Mouse (Mus musculus): ENCODE measurements at regions not wholly inside any gene's neighbourhood (a gene's known extent, or its start where the extent isn't known, plus 50 kb on each side); places are given as distances from the start of the nearest gene placed in this dataset.

- no peak for DNase-seq (ENCODE audit: low read depth)
These were observed 167.2 kb upstream of the Cxcl12 start for GRCm38 (mm10) chr6:117000951-117001725.

GRCm38 (mm10) chr6:117012621-117013020 is 155.7 kb upstream of the Cxcl12 start:
- DNase-seq (ENCODE audit: low read depth), result peak; percentile 2

- DNase-seq (ENCODE audit: low read depth), result no peak
These were observed 152.9 kb upstream of the Cxcl12 start for GRCm38 (mm10) chr6:117015461-117015860.

GRCm38 (mm10) chr6:117021851-117022250 is 146.5 kb upstream of the Cxcl12 start:
- DNase-seq (ENCODE audit: low read depth), result no peak

- no peak for DNase-seq (ENCODE audit: low read depth)
These were observed 136.1 kb upstream of the Cxcl12 start for GRCm38 (mm10) chr6:117032042-117032746.

GRCm38 (mm10) chr6:117043744-117044143 is 124.6 kb upstream of the Cxcl12 start:
- DNase-seq (ENCODE audit: low read depth), result no peak

- DNase-seq (ENCODE audit: low read depth), result no peak
These were observed 118.8 kb upstream of the Cxcl12 start for GRCm38 (mm10) chr6:117049459-117050010.

GRCm38 (mm10) chr6:117060688-117061087 is 107.6 kb upstream of the Cxcl12 start:
- DNase-seq (ENCODE audit: low read depth), result no peak

- DNase-seq (ENCODE audit: low read depth), result no peak
These were observed 100.6 kb upstream of the Cxcl12 start for GRCm38 (mm10) chr6:117067541-117068305.

GRCm38 (mm10) chr6:117071311-117071710 is 97.0 kb upstream of the Cxcl12 start:
- DNase-seq (ENCODE audit: low read depth), result no peak

GRCm38 (mm10) chr6:117071857-117072256 is 96.5 kb upstream of the Cxcl12 start:
- no peak for DNase-seq (ENCODE audit: low read depth)

- DNase-seq (ENCODE audit: low read depth), result no peak
These were observed 88.8 kb upstream of the Cxcl12 start for GRCm38 (mm10) chr6:117079500-117079899.

- peak; percentile 2 for DNase-seq (ENCODE audit: low read depth)
These were observed 87.4 kb upstream of the Cxcl12 start for GRCm38 (mm10) chr6:117080973-117081372.

- no peak for DNase-seq (ENCODE audit: low read depth)
These were observed 84.1 kb upstream of the Cxcl12 start for GRCm38 (mm10) chr6:117084211-117084610.

GRCm38 (mm10) chr6:117084833-117085500 is 83.4 kb upstream of the Cxcl12 start:
- DNase-seq (ENCODE audit: low read depth), result no peak

- DNase-seq (ENCODE audit: low read depth), result no peak
These were observed 73.6 kb upstream of the Cxcl12 start for GRCm38 (mm10) chr6:117094742-117095141.

- no peak for DNase-seq (ENCODE audit: low read depth)
These were observed 68.5 kb upstream of the Cxcl12 start for GRCm38 (mm10) chr6:117099871-117100270.

- no peak for DNase-seq (ENCODE audit: low read depth)
These were observed 65.6 kb upstream of the Cxcl12 start for GRCm38 (mm10) chr6:117102693-117103092.

- DNase-seq (ENCODE audit: low read depth), result no peak
These were observed 64.3 kb upstream of the Cxcl12 start for GRCm38 (mm10) chr6:117104047-117104446.

- no peak for DNase-seq (ENCODE audit: low read depth)
These were observed 63.9 kb upstream of the Cxcl12 start for GRCm38 (mm10) chr6:117104463-117104862.

GRCm38 (mm10) chr6:117105182-117105589 is 63.1 kb upstream of the Cxcl12 start:
- DNase-seq (ENCODE audit: low read depth), result no peak

- DNase-seq (ENCODE audit: low read depth), result no peak
These were observed 58.0 kb upstream of the Cxcl12 start for GRCm38 (mm10) chr6:117110291-117110690.

Data from 416B (cell line).